Mouse (Mus musculus) ES-Bruce4 (cell line): ENCODE results near the gene Snap23.

Experiments
- CTCF ChIP-seq: IDR thresholded peaks from one replicate; pipeline ENCODE4 v1.8.1; 2011; ENCODE audit warnings: low read depth, low read length
- POLR2A ChIP-seq: IDR thresholded peaks from one replicate; pipeline ENCODE4 v1.8.1; 2011; ENCODE audit warnings: low read length; ENCODE audit not compliant: insufficient read depth

DNA sequence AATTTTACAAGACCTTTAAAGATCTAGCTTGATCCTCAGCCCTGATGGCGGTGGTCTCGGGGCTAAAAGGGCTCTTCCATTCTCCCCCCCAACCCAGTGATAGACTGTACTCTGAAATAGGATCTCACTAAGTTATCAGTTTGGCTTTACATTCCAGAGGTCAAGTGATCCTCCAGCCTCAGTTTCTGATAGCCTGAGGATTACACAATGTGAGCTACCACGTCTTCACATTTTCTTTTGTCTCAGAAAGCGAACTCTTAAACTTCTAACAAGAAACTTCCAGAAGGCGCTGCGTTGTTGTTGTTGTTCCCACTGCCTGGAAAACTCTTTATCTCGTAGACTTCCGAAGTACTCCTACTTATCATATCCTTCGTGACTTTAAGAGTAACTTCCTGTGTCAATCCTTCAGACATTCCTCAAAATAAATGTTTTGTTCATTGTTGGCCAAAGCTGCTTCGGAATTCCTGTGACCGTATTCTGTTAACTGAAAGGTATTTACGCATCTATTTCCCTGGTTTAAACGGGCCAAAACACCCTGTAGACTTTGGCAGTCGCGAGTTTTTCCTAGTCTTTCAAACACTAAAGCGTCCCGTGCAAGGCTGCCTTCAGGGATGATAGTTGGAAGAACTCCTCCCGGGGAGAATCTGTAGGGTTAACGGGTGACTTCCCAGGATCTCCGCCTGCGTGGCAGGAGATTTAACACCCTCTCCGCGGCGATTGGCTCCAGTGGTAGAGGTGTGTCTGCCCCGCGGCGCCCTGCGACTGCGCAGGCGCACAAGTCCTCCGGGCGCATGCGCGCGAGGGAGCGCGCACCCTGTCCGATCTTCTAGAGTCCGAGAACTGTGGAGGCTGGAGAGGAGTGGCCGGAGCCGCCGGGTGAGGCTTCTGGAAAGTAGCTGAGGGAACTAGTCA, at the start of gene Snap23:
- TF ChIP-seq CTCF = no peak
- no peak for TF ChIP-seq POLR2A
